Mouse (Mus musculus) thymus, postnatal 0 days (tissue): ENCODE results near the gene Smco3. TPM values are rescaled to one million over a fixed set of nuclear protein-coding genes. Genes with fewer than 3 reads are reported as not detected.
"Not testable (repeated sequence)": the region's sequence is repeated elsewhere in the genome, so short reads cannot be mapped to it uniquely, and the experiment has no call there.

Experiments
- DNase-seq: peaks from one replicate; pipeline ENCODE4 v3.0.0-alpha.2; 2015; ENCODE audit warnings: low spot score
- polyA plus RNA-seq: library from polyadenylated mRNA; unstranded; fragments of >200 nt; fragmentation: Nextera tagmentation; extraction: Ambion mirVana; gene quantifications from 2 replicates; pipeline ENCODE4 v1.2.1, GENCODE M21; 2015

Gene Smco3
- polyA plus RNA-seq, result 0.16 TPM in 1 of 2 replicates, not detected in the other

DNA sequence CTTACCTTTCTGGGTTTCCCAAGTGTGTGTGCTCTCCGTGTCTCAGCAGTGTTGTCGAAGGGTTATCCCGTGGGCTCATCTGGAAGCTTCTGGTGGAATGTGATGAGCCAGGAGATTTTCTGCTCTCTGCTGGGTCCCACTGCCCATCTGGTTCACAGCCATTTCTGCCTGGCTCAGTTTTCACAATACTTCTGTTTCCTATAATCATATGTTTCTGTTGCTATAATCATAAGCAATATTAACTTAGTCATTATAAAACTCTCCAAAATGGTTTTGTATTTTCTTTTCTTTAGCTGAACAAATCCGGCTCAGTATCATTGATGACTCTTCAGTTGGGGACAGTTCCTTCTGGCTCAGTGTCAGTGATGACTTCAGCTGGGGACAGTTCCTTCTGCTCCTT is at the start of gene Smco3:
Smco3 (minus strand) TSS at position 101 of the 400 bp plus-strand sequence.
- DNase-seq, result no peak

DNA sequence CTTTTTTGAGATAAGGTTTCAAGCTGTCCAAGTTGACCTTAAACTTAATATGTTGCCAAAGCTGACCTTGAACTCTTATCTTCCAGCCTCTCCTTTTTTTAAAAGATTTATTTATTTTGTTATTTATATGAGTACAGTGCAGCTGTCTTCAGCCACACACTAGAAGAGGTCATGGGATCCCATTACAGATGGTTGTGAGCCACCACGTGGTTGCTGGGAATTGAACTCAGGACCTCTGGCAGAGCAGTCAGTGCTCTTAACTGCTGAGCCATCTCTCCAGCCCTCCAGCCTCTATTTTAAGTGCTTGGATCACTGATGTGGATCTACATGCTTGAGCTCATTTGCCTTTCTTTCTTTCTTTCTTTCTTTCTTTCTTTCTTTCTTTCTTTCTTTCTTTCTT is 49.5 kb upstream of the Smco3 start:
- not testable (repeated sequence) for DNase-seq

DNA sequence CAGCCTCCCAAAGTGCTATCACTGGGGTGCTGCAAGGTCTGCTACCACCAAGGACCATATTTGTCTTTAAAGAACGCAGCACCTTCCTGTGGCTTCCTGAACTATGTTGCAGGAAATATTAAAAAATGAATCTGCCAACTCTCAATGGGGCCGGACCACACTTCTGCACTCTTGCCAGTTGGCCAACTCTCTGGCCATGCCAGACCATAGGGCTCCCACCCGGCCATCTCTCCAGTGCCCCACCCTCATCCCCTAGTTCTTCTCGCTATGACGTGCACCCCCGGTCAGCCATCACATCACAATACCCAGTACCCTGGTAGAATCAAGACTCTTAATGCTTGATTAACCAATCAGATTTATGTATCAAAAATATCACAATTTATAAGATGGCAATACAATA is 48.7 kb upstream of the Smco3 start:
- no peak for DNase-seq

GRCm38 (mm10) chr6:136883431-136883915 is 48.2 kb upstream of the Smco3 start:
- DNase-seq, result no peak

- DNase-seq, result no peak
These were observed 46.4 kb upstream of the Smco3 start for GRCm38 (mm10) chr6:136881678-136882077.

GRCm38 (mm10) chr6:136875670-136876069 is 40.4 kb upstream of the Smco3 start, which contains the start of gene Mgp:
Gene Mgp, minus strand, starts transcription at chr6:136875823.
- no peak for DNase-seq

DNA sequence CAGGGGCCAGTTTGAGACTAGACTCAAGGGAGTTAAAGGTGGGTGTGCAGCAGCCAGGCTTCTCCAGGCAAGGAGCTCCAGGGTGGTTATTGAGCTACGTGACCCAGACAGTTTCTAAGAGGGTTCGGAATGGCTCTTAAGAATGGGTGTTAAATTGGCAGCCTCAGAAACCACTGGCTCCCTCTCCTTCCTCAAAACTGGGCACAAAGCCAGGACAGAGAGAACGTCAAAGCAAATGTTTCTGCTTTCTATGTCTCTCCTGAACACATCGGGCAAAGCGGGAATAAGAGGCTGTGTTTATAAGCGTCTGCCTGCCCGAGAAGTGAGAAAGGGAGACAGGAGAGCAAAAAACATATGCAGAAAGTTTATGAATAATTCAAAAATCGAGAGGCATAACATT is 39.3 kb upstream of the Smco3 start:
- DNase-seq, result no peak

GRCm38 (mm10) chr6:136868921-136869320 is 33.7 kb upstream of the Smco3 start:
- DNase-seq, result no peak

DNA sequence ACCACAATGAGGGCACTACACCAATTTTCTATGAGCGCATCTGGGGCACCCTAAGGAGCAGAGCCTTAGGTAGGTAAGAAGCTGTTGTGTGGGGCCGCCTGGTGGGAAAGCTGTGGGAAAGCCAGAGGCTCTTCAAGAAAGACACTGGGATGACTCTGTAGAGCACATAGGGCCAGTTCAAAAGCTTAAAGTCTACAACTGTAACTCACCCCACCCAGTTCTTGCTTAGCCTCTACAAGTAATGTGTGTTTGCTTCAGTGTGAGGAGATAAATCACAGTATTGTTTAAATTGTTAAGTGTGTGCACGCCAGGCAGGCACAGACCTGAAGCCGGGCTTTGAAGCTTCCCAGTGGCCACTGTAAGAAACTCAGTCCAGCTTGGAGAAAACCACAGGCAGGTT is 30.9 kb upstream of the Smco3 start:
- DNase-seq, result no peak

GRCm38 (mm10) chr6:136865360-136865759 is 30.1 kb upstream of the Smco3 start:
- no peak for DNase-seq

DNA sequence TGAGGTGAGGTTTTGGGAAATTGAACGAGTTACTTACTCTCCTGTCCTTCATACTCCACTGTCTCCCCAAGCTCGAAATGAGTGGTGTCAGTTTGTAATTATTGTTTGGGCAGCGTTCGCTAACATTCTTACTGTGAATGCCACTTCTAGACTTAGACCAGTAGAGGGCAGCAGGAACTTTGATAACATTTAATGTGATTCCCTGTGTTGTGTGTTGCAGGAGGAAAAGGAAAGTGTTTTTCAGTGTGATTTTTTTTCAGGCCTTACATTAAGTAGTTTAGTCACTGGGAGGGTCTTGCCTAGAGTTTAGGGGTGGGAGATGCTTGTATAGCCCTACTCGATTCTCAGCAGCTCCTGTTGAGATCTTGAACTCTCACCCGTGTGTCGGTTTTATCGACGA is 25.8 kb upstream of the Smco3 start:
- DNase-seq, result peak; percentile 70

- DNase-seq, result no peak
These were observed 23.2 kb upstream of the Smco3 start for GRCm38 (mm10) chr6:136858420-136858819.

GRCm38 (mm10) chr6:136857873-136858260 is 22.6 kb upstream of the Smco3 start:
- no peak for DNase-seq

DNA sequence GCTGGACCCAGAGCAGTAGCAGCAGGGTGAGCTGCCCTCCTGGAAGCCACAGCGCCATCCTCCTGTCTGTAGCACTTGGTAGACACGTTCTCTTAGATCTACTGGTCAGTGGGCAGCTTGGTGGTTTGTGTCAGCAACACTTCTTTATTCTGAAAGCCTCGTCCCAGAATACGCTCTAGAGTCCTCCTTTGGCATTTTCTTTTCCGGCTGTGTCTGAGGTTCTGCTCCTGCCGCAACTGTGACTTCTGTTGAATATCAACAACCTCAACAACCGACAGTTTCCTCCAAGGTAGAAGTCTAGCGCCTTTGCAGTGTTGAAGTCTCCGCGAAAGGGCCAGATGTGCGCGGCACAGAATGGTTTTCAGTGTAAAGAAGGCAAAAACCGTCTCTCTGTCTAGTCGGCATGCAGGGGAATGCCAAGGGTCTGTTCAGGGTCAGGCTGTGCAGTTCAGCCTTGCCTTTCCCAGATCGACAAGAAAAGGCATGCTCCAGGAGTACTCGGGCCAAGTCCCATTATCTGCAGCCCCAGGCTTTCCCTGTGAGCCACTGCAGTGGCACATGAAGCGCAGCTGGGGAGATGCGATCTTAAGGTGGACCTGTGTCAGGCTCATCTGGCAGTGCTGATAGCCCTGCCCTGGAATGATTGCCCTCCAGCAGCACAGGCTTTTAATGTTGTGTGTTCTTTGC is 22.1 kb upstream of the Smco3 start, which contains the start of gene Art4:
Art4 (minus strand) TSS at position 548 of the 687 bp plus-strand sequence.
- peak; percentile 76 for DNase-seq

- peak; percentile 71 for DNase-seq
These were observed 20.9 kb upstream of the Smco3 start for GRCm38 (mm10) chr6:136856071-136856636.

- peak; percentile 29 for DNase-seq
These were observed 19.9 kb upstream of the Smco3 start for GRCm38 (mm10) chr6:136855183-136855582.

GRCm38 (mm10) chr6:136854361-136854781 is 19.1 kb upstream of the Smco3 start:
- peak; percentile 89 for DNase-seq

- peak; percentile 33 for DNase-seq
These were observed 17.5 kb upstream of the Smco3 start for GRCm38 (mm10) chr6:136852762-136853161.

- DNase-seq, result no peak
These were observed 17.1 kb upstream of the Smco3 start for GRCm38 (mm10) chr6:136852348-136852747.

DNA sequence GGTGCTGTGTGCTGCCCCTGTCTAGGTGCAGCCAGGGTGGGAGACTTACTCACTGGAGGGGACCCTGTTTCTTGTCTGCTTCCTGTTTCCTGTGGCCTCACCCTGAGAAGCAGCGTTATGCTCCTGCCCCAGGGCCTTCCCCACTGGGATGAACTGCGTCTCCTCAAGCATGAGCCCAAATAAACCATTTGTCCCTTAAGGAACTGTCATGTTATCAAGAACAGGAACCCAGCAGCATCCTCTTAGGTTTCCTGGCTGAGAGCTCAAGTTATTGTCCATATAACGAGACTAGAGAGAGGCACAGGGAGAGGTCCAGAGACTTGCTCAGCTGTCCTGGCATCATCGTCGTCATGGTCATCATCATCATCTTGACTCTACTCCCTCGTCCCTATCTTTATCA is 15.0 kb upstream of the Smco3 start:
- peak; percentile 34 for DNase-seq

- no peak for DNase-seq
These were observed 13.7 kb upstream of the Smco3 start for GRCm38 (mm10) chr6:136848971-136849370.

- no peak for DNase-seq
These were observed 13.1 kb upstream of the Smco3 start for GRCm38 (mm10) chr6:136848399-136848798.

- DNase-seq, result peak; percentile 42
These were observed 12.5 kb upstream of the Smco3 start for GRCm38 (mm10) chr6:136847790-136848189.
